Mouse (Mus musculus): Measurements from ENCODE around the gene Myl4. TPM values are rescaled to one million over a fixed set of nuclear protein-coding genes. Genes with fewer than 3 reads are reported as not detected.

The Myl4 gene
- polyA plus RNA-seq, 1 experiment from 2014 or later, result 3.4 TPM

- 50% methylated on average over 5 of the region's 5 CpGs for WGBS
Measured at GRCm38 (mm10) chr11:104578074-104578473, 27.6 kb downstream of the Myl4 start.

GRCm38 (mm10) chr11:104579084-104579483, 28.6 kb downstream of the Myl4 start:
- no peak for ATAC-seq (ENCODE audit: low FRiP score)

More at GRCm38 (mm10) chr11:104578074-104578473, 27.6 kb downstream of the Myl4 start:
- no peak overlapping the region for H3K4me3 ChIP-seq (ENCODE audit: low read depth, low read length)
- no peaks in the 10 kb centered on the region for H3K27me3 ChIP-seq (ENCODE audit: control insufficient read depth, insufficient read depth, low read length)
- H3K9me3 ChIP-seq (ENCODE audit: control insufficient read depth, low read length), result no peaks in the 10 kb centered on the region
- DNase-seq (ENCODE audit: low spot score) (no peak), ATAC-seq (ENCODE audit: low FRiP score) (no peak)
- no peaks in the 10 kb centered on the region for H3K36me3 ChIP-seq (ENCODE audit: control insufficient read depth, insufficient read depth, low read length)
- no peak overlapping the region for H3K4me2 ChIP-seq (replicated peaks; ENCODE audit: low read depth, low read length)
- no peak overlapping the region for H3K27ac ChIP-seq (ENCODE audit: low read depth, low read length)
- no peaks in the 10 kb centered on the region; the same call in 1 of the 2 replicates for H3K4me1 ChIP-seq (replicated peaks; ENCODE audit: control insufficient read depth, insufficient read depth, low read length)
- H3K9ac ChIP-seq (ENCODE audit: low read depth, low read length), result no peak overlapping the region

GRCm38 (mm10) chr11:104579575-104579974, 29.1 kb downstream of the Myl4 start:
- Histone ChIP-seq H3K27ac (ENCODE audit: low read depth, low read length) (no peak overlapping the region), H3K36me3 (ENCODE audit: control insufficient read depth, insufficient read depth, low read length) (no peaks in the 10 kb centered on the region), H3K4me2 (replicated peaks; ENCODE audit: low read depth, low read length) (no peak overlapping the region), H3K27me3 (ENCODE audit: control insufficient read depth, insufficient read depth, low read length) (no peaks in the 10 kb centered on the region), H3K4me3 (ENCODE audit: low read depth, low read length) (no peak overlapping the region), H3K9ac (ENCODE audit: low read depth, low read length) (no peak overlapping the region), H3K4me1 (replicated peaks; ENCODE audit: control insufficient read depth, insufficient read depth, low read length) (no peaks in the 10 kb centered on the region; the same call in 1 of the 2 replicates), H3K9me3 (ENCODE audit: control insufficient read depth, low read length) (no peaks in the 10 kb centered on the region)
- DNase-seq (ENCODE audit: low spot score), result no peak
- ATAC-seq (ENCODE audit: low FRiP score), result no peak
- 88% methylated on average over 8 of the region's 8 CpGs for WGBS

More at GRCm38 (mm10) chr11:104579084-104579483, 28.6 kb downstream of the Myl4 start:
- Histone ChIP-seq H3K36me3 (ENCODE audit: control insufficient read depth, insufficient read depth, low read length) (no peaks in the 10 kb centered on the region), H3K4me3 (ENCODE audit: low read depth, low read length) (no peak overlapping the region), H3K9ac (ENCODE audit: low read depth, low read length) (no peak overlapping the region), H3K9me3 (ENCODE audit: control insufficient read depth, low read length) (no peaks in the 10 kb centered on the region), H3K4me1 (replicated peaks; ENCODE audit: control insufficient read depth, insufficient read depth, low read length) (no peaks in the 10 kb centered on the region; the same call in 1 of the 2 replicates), H3K27ac (ENCODE audit: low read depth, low read length) (no peak overlapping the region), H3K4me2 (replicated peaks; ENCODE audit: low read depth, low read length) (no peak overlapping the region), H3K27me3 (ENCODE audit: control insufficient read depth, insufficient read depth, low read length) (no peaks in the 10 kb centered on the region)
- no peak for DNase-seq (ENCODE audit: low spot score)
- WGBS, result 89% methylated on average over 9 of the region's 9 CpGs

- no peak for DNase-seq (ENCODE audit: low spot score)
- Histone ChIP-seq H3K4me3 (ENCODE audit: low read depth, low read length) (no peak overlapping the region), H3K4me2 (replicated peaks; ENCODE audit: low read depth, low read length) (no peak overlapping the region), H3K4me1 (replicated peaks; ENCODE audit: control insufficient read depth, insufficient read depth, low read length) (no peaks in the 10 kb centered on the region; the same call in 1 of the 2 replicates), H3K9ac (ENCODE audit: low read depth, low read length) (no peak overlapping the region), H3K27me3 (ENCODE audit: control insufficient read depth, insufficient read depth, low read length) (no peaks in the 10 kb centered on the region), H3K9me3 (ENCODE audit: control insufficient read depth, low read length) (no peaks in the 10 kb centered on the region), H3K36me3 (ENCODE audit: control insufficient read depth, insufficient read depth, low read length) (no peaks in the 10 kb centered on the region), H3K27ac (ENCODE audit: low read depth, low read length) (no peak overlapping the region)
- WGBS, result 76% methylated on average over 6 of the region's 6 CpGs
- ATAC-seq (ENCODE audit: low FRiP score), result no peak
Measured at GRCm38 (mm10) chr11:104580091-104580490, 29.6 kb downstream of the Myl4 start.

GRCm38 (mm10) chr11:104580606-104581005, 30.1 kb downstream of the Myl4 start:
- H3K9me3 ChIP-seq (ENCODE audit: control insufficient read depth, low read length), result no peaks in the 10 kb centered on the region
- no peak for DNase-seq (ENCODE audit: low spot score)
- H3K9ac ChIP-seq (ENCODE audit: low read depth, low read length), result no peak overlapping the region
- WGBS, result 92% methylated on average over 5 of the region's 5 CpGs
- no peaks in the 10 kb centered on the region; the same call in 1 of the 2 replicates for H3K4me1 ChIP-seq (replicated peaks; ENCODE audit: control insufficient read depth, insufficient read depth, low read length)
- no peaks in the 10 kb centered on the region for H3K36me3 ChIP-seq (ENCODE audit: control insufficient read depth, insufficient read depth, low read length)
- no peak overlapping the region for H3K4me3 ChIP-seq (ENCODE audit: low read depth, low read length)
- no peak overlapping the region for H3K4me2 ChIP-seq (replicated peaks; ENCODE audit: low read depth, low read length)
- H3K27ac ChIP-seq (ENCODE audit: low read depth, low read length), result no peak overlapping the region
- no peak for ATAC-seq (ENCODE audit: low FRiP score)
- no peaks in the 10 kb centered on the region for H3K27me3 ChIP-seq (ENCODE audit: control insufficient read depth, insufficient read depth, low read length)

GRCm38 (mm10) chr11:104581446-104582307, 31.2 kb downstream of the Myl4 start:
- Histone ChIP-seq H3K9ac (ENCODE audit: low read depth, low read length) (no peak overlapping the region), H3K9me3 (ENCODE audit: control insufficient read depth, low read length) (no peaks in the 10 kb centered on the region), H3K27me3 (ENCODE audit: control insufficient read depth, insufficient read depth, low read length) (no peaks in the 10 kb centered on the region), H3K4me3 (ENCODE audit: low read depth, low read length) (no peak overlapping the region), H3K27ac (ENCODE audit: low read depth, low read length) (no peak overlapping the region), H3K4me1 (replicated peaks; ENCODE audit: control insufficient read depth, insufficient read depth, low read length) (no peaks in the 10 kb centered on the region; the same call in 1 of the 2 replicates), H3K4me2 (replicated peaks; ENCODE audit: low read depth, low read length) (no peak overlapping the region), H3K36me3 (ENCODE audit: control insufficient read depth, insufficient read depth, low read length) (no peaks in the 10 kb centered on the region)
- ATAC-seq (ENCODE audit: low FRiP score) (no peak), DNase-seq (ENCODE audit: low spot score) (no peak)
- 75% methylated on average over 18 of the region's 18 CpGs for WGBS

GRCm38 (mm10) chr11:104582308-104582606, 31.8 kb downstream of the Myl4 start:
- WGBS, result 94% methylated on average over 2 of the region's 2 CpGs
- no peak overlapping the region for H3K9ac ChIP-seq (ENCODE audit: low read depth, low read length)
- no peaks in the 10 kb centered on the region for H3K9me3 ChIP-seq (ENCODE audit: control insufficient read depth, low read length)
- H3K4me2 ChIP-seq (replicated peaks; ENCODE audit: low read depth, low read length), result no peak overlapping the region
- H3K27ac ChIP-seq (ENCODE audit: low read depth, low read length), result no peak overlapping the region
- H3K27me3 ChIP-seq (ENCODE audit: control insufficient read depth, insufficient read depth, low read length), result no peaks in the 10 kb centered on the region
- H3K4me3 ChIP-seq (ENCODE audit: low read depth, low read length), result no peak overlapping the region
- H3K36me3 ChIP-seq (ENCODE audit: control insufficient read depth, insufficient read depth, low read length), result no peaks in the 10 kb centered on the region
- H3K4me1 ChIP-seq (replicated peaks; ENCODE audit: control insufficient read depth, insufficient read depth, low read length), result no peaks in the 10 kb centered on the region; the same call in 1 of the 2 replicates
- no peak for ATAC-seq (ENCODE audit: low FRiP score)
- no peak for DNase-seq (ENCODE audit: low spot score)

- H3K9me3 ChIP-seq (ENCODE audit: control insufficient read depth, low read length), result no peaks in the 10 kb centered on the region
- H3K27ac ChIP-seq (ENCODE audit: low read depth, low read length), result no peak overlapping the region
- ATAC-seq (ENCODE audit: low FRiP score) (no peak), DNase-seq (ENCODE audit: low spot score) (no peak)
- H3K4me2 ChIP-seq (replicated peaks; ENCODE audit: low read depth, low read length), result no peak overlapping the region
- H3K4me1 ChIP-seq (replicated peaks; ENCODE audit: control insufficient read depth, insufficient read depth, low read length), result no peaks in the 10 kb centered on the region; the same call in 1 of the 2 replicates
- H3K36me3 ChIP-seq (ENCODE audit: control insufficient read depth, insufficient read depth, low read length), result no peaks in the 10 kb centered on the region
- no peak overlapping the region for H3K9ac ChIP-seq (ENCODE audit: low read depth, low read length)
- no peaks in the 10 kb centered on the region for H3K27me3 ChIP-seq (ENCODE audit: control insufficient read depth, insufficient read depth, low read length)
- 62% methylated on average over 13 of the region's 13 CpGs for WGBS
- no peak overlapping the region for H3K4me3 ChIP-seq (ENCODE audit: low read depth, low read length)
Measured at GRCm38 (mm10) chr11:104582630-104583364, 32.3 kb downstream of the Myl4 start.

Measured in hindbrain, embryonic 11.5 days (tissue).